Mouse (Mus musculus) lung, postnatal 36 days (tissue): ENCODE data around the gene Cabp2.
"Not testable (repeated sequence)": the region's sequence is repeated elsewhere in the genome, so short reads cannot be mapped to it uniquely, and the experiment has no call there.

Source experiments
- DNase-seq: peaks from one replicate; pipeline ENCODE4 v3.0.0; 2022; ENCODE audit warnings: mixed read lengths

Cabp2 gene

GRCm38 (mm10) chr19:4103792-4104191 lies 22.4 kb downstream of the Cabp2 start:
- DNase-seq, result no peak

- no peak for DNase-seq
These were observed 23.4 kb downstream of the Cabp2 start for GRCm38 (mm10) chr19:4104675-4105194.

GRCm38 (mm10) chr19:4106654-4107053 lies 25.3 kb downstream of the Cabp2 start:
- no peak for DNase-seq

GRCm38 (mm10) chr19:4108535-4108934 lies 27.2 kb downstream of the Cabp2 start:
- DNase-seq, result no peak

GRCm38 (mm10) chr19:4112063-4112960 lies 30.9 kb downstream of the Cabp2 start:
- DNase-seq, result peak; percentile 52

- DNase-seq, result peak; percentile 84
These were observed 31.9 kb downstream of the Cabp2 start for GRCm38 (mm10) chr19:4113186-4113805.

- peak; percentile 60 for DNase-seq
These were observed 32.4 kb downstream of the Cabp2 start for GRCm38 (mm10) chr19:4113806-4114230.

GRCm38 (mm10) chr19:4114551-4114950 lies 33.2 kb downstream of the Cabp2 start:
- no peak for DNase-seq

- no peak for DNase-seq
These were observed 33.8 kb downstream of the Cabp2 start for GRCm38 (mm10) chr19:4115144-4115543.

GRCm38 (mm10) chr19:4115816-4116215 lies 34.4 kb downstream of the Cabp2 start:
- DNase-seq, result no peak

GRCm38 (mm10) chr19:4117006-4117405 lies 35.6 kb downstream of the Cabp2 start:
- DNase-seq, result no peak

- no peak for DNase-seq
These were observed 37.0 kb downstream of the Cabp2 start for GRCm38 (mm10) chr19:4118350-4118749.

GRCm38 (mm10) chr19:4119716-4120487 lies 38.5 kb downstream of the Cabp2 start:
- no peak for DNase-seq

GRCm38 (mm10) chr19:4120496-4120895 lies 39.1 kb downstream of the Cabp2 start:
- no peak for DNase-seq

GRCm38 (mm10) chr19:4121097-4121805 lies 39.9 kb downstream of the Cabp2 start:
- peak; percentile 100 for DNase-seq

GRCm38 (mm10) chr19:4121896-4122295 lies 40.5 kb downstream of the Cabp2 start:
- not testable (repeated sequence) for DNase-seq

GRCm38 (mm10) chr19:4122411-4123370 lies 41.3 kb downstream of the Cabp2 start:
- DNase-seq, result no peak

- DNase-seq, result no peak
These were observed 43.1 kb downstream of the Cabp2 start for GRCm38 (mm10) chr19:4124432-4124831.

GRCm38 (mm10) chr19:4125268-4125667 lies 43.9 kb downstream of the Cabp2 start:
- not testable (repeated sequence) for DNase-seq

GRCm38 (mm10) chr19:4125741-4126696 lies 44.6 kb downstream of the Cabp2 start, which contains the start of gene Aip:
Aip (minus strand) TSS chr19:4125858.
- peak; percentile 99 for DNase-seq
